Mouse (Mus musculus) ovary, postnatal 10 days (tissue): Measurements from ENCODE around the gene Syk.

Experiments used
- DNase-seq: peaks from one replicate; pipeline ENCODE4 v3.0.0; 2022; ENCODE audit warnings: low spot score

Syk gene

GRCm38 (mm10) chr13:52582878-52583661 lies at the start of gene Syk:
Syk (plus strand) TSS chr13:52583173.
- peak; percentile 27 for DNase-seq

- DNase-seq = no peak
Measured at GRCm38 (mm10) chr13:52533644-52534043, 49.3 kb upstream of the Syk start.

GRCm38 (mm10) chr13:52535542-52535941 lies 47.4 kb upstream of the Syk start:
- peak; percentile 18 for DNase-seq

GRCm38 (mm10) chr13:52537754-52538587 lies 45.0 kb upstream of the Syk start:
- no peak for DNase-seq

- DNase-seq = no peak
Measured at GRCm38 (mm10) chr13:52538588-52539116, 44.3 kb upstream of the Syk start.

- no peak for DNase-seq
Measured at GRCm38 (mm10) chr13:52539461-52539860, 43.5 kb upstream of the Syk start.

- DNase-seq = no peak
Measured at GRCm38 (mm10) chr13:52541385-52542035, 41.5 kb upstream of the Syk start.

- DNase-seq = no peak
Measured at GRCm38 (mm10) chr13:52542036-52542526, 40.9 kb upstream of the Syk start.

GRCm38 (mm10) chr13:52542636-52543035 lies 40.3 kb upstream of the Syk start:
- no peak for DNase-seq

- no peak for DNase-seq
Measured at GRCm38 (mm10) chr13:52546288-52546687, 36.7 kb upstream of the Syk start.

GRCm38 (mm10) chr13:52550690-52551193 lies 32.2 kb upstream of the Syk start:
- DNase-seq = no peak

- DNase-seq = no peak
Measured at GRCm38 (mm10) chr13:52551275-52551674, 31.7 kb upstream of the Syk start.

- DNase-seq = no peak
Measured at GRCm38 (mm10) chr13:52552822-52553477, 30.0 kb upstream of the Syk start.

- DNase-seq = no peak
Measured at GRCm38 (mm10) chr13:52554722-52555121, 28.3 kb upstream of the Syk start.

- DNase-seq = no peak
Measured at GRCm38 (mm10) chr13:52557421-52557820, 25.6 kb upstream of the Syk start.

GRCm38 (mm10) chr13:52561367-52562165 lies 21.4 kb upstream of the Syk start:
- no peak for DNase-seq

- no peak for DNase-seq
Measured at GRCm38 (mm10) chr13:52562166-52562571, 20.8 kb upstream of the Syk start.

GRCm38 (mm10) chr13:52565103-52565739 lies 17.8 kb upstream of the Syk start:
- no peak for DNase-seq

- DNase-seq = no peak
Measured at GRCm38 (mm10) chr13:52566188-52566760, 16.7 kb upstream of the Syk start.

- no peak for DNase-seq
Measured at GRCm38 (mm10) chr13:52566777-52567176, 16.2 kb upstream of the Syk start.
